Mouse (Mus musculus) CH12.LX (cell line): Measurements from ENCODE around the gene Nup210l.

Experiments
- CHD1 ChIP-seq: IDR thresholded peaks from 2 replicates; pipeline ENCODE4 v1.6.1; 2012; ENCODE audit warnings: low read depth, low read length, improper control_type of control experiment, inconsistent platforms
- CTCF ChIP-seq, 2 experiments: IDR thresholded peaks in 1 of 2; conservative IDR thresholded peaks in 1 of 2; 2 replicates each; pipeline ENCODE4 v1.5.1; 2011 to 2012; ENCODE audit warnings: low read depth in 2 of 2, low read length in 2 of 2, improper control_type of control experiment in 1 of 2, inconsistent platforms in 1 of 2, mild to moderate bottlenecking in 1 of 2, moderate library complexity in 1 of 2
- NELFE ChIP-seq: IDR thresholded peaks from 2 replicates; pipeline ENCODE4 v1.6.1; 2011; ENCODE audit warnings: low read depth, low read length, improper control_type of control experiment
- USF1 ChIP-seq: IDR thresholded peaks from 2 replicates; pipeline ENCODE4 v1.6.1; 2014; ENCODE audit warnings: low read depth, mild to moderate bottlenecking, inconsistent platforms, low read length, improper control_type of control experiment
- ZC3H11A ChIP-seq: IDR thresholded peaks from 2 replicates; pipeline ENCODE4 v1.6.1; 2012; ENCODE audit warnings: low read depth, mild to moderate bottlenecking, inconsistent platforms, low read length, improper control_type of control experiment

DNA sequence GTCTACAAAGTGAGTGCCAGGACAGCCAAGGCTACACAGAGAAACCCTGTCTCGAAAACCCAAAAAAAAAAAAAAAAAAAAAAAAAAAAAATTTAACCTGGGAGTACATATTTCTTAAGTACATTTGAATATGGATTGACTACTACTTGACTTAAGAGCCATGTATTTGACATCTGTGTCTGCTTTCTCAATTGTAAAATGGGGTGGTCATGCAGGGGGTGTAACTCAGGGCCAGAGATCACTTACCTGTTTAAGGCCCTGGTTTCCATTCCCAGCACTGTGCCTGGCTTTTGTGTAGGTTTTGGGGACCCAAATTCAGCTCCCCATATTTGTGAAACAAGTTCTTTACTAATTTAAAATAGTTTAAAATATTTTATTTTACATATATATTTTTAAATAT, 33.7 kb downstream of the Nup210l start:
- TF ChIP-seq ZC3H11A: no peak
- no peak for TF ChIP-seq CTCF (conservative IDR thresholded peaks at IDR 0.05 in 1 of 2, IDR thresholded peaks at IDR 0.05 in 1 of 2; ENCODE audit: low read depth in 2 of 2, low read length in 2 of 2)
- TF ChIP-seq CHD1: no peak
- TF ChIP-seq USF1: no peak
- TF ChIP-seq NELFE: no peak
